Mouse (Mus musculus): Measurements from ENCODE around the gene Kcnrg. TPM values are rescaled to one million over a fixed set of nuclear protein-coding genes. Genes with fewer than 3 reads are reported as not detected.

The Kcnrg gene
- polyA plus RNA-seq, 1 experiment = 0.16 TPM

- Histone ChIP-seq H3K4me3 (no peak overlapping the region), H3K4me2 (ENCODE audit: low read depth) (peak overlapping the region; percentile 30), H3K79me2 (ENCODE audit: control insufficient read depth, insufficient read depth) (no peaks in the 10 kb centered on the region)
Measured at GRCm38 (mm10) chr14:61571366-61571765, 35.9 kb upstream of the Kcnrg start.

GRCm38 (mm10) chr14:61572131-61572530 is 35.1 kb upstream of the Kcnrg start:
- no peaks in the 10 kb centered on the region for H3K36me3 ChIP-seq (ENCODE audit: control insufficient read depth, insufficient read depth)
- H3K4me3 ChIP-seq = no peak overlapping the region
- H3ac ChIP-seq (ENCODE audit: control insufficient read depth, insufficient read length) = no peak overlapping the region
- H3K79me2 ChIP-seq (ENCODE audit: control insufficient read depth, insufficient read depth) = no peaks in the 10 kb centered on the region
- no peak overlapping the region for H3K4me2 ChIP-seq (ENCODE audit: low read depth)
- no peak for TF ChIP-seq USF1 (IDR thresholded peaks at IDR 0.05; ENCODE audit: low read depth)
- TF ChIP-seq MYOG (IDR thresholded peaks at IDR 0.05; ENCODE audit: control insufficient read depth in 1 of 3, insufficient read depth in 1 of 3, insufficient read length in 2 of 3, low read depth in 2 of 3) = no peak
- no peak for TF ChIP-seq MAX (IDR thresholded peaks at IDR 0.05; ENCODE audit: low read depth)
- TF ChIP-seq CEBPB (IDR thresholded peaks at IDR 0.05; ENCODE audit: insufficient read depth, poor library complexity, severe bottlenecking) = no peak
- no peak for TF ChIP-seq MYOD1 (IDR thresholded peaks at IDR 0.05; ENCODE audit: control insufficient read depth in 1 of 3, insufficient read length in 2 of 3, low read depth in 2 of 3)
- TF ChIP-seq E2F4 (IDR thresholded peaks at IDR 0.05; ENCODE audit: insufficient read depth) = no peak
- no peak for TF ChIP-seq POLR2A (IDR thresholded peaks at IDR 0.05; ENCODE audit: insufficient read length, low read depth)
- no peak for TF ChIP-seq SRF (IDR thresholded peaks at IDR 0.05; ENCODE audit: control insufficient read depth, insufficient read length, low read depth)
- TF ChIP-seq POLR2AphosphoS2 (IDR thresholded peaks at IDR 0.05; ENCODE audit: insufficient read length, low read depth) = no peak
- no peak for TF ChIP-seq TCF3 (IDR thresholded peaks at IDR 0.05; ENCODE audit: insufficient read length, low read depth)
- TF ChIP-seq REST (IDR thresholded peaks at IDR 0.05; ENCODE audit: insufficient read depth, insufficient read length) = no peak
- no peak for TF ChIP-seq TCF12 (IDR thresholded peaks at IDR 0.05; ENCODE audit: insufficient read depth, poor library complexity, severe bottlenecking)
- no peaks in the 10 kb centered on the region for H3K27me3 ChIP-seq (ENCODE audit: control insufficient read depth, insufficient read depth, insufficient read length)

More at GRCm38 (mm10) chr14:61571366-61571765, 35.9 kb upstream of the Kcnrg start:
- Histone ChIP-seq H3K36me3 (ENCODE audit: control insufficient read depth, insufficient read depth) (no peaks in the 10 kb centered on the region), H3ac (ENCODE audit: control insufficient read depth, insufficient read length) (no peak overlapping the region), H3K27me3 (ENCODE audit: control insufficient read depth, insufficient read depth, insufficient read length) (no peaks in the 10 kb centered on the region)
- TF ChIP-seq MYOG (IDR thresholded peaks at IDR 0.05; ENCODE audit: control insufficient read depth in 1 of 3, insufficient read depth in 1 of 3, insufficient read length in 2 of 3, low read depth in 2 of 3) (no peak), TCF12 (IDR thresholded peaks at IDR 0.05; ENCODE audit: insufficient read depth, poor library complexity, severe bottlenecking) (no peak), SRF (IDR thresholded peaks at IDR 0.05; ENCODE audit: control insufficient read depth, insufficient read length, low read depth) (no peak), TCF3 (IDR thresholded peaks at IDR 0.05; ENCODE audit: insufficient read length, low read depth) (no peak), MYOD1 (IDR thresholded peaks at IDR 0.05; ENCODE audit: control insufficient read depth in 1 of 3, insufficient read length in 2 of 3, low read depth in 2 of 3) (no peak), USF1 (IDR thresholded peaks at IDR 0.05; ENCODE audit: low read depth) (no peak), E2F4 (IDR thresholded peaks at IDR 0.05; ENCODE audit: insufficient read depth) (no peak), MAX (IDR thresholded peaks at IDR 0.05; ENCODE audit: low read depth) (no peak), REST (IDR thresholded peaks at IDR 0.05; ENCODE audit: insufficient read depth, insufficient read length) (no peak), POLR2AphosphoS2 (IDR thresholded peaks at IDR 0.05; ENCODE audit: insufficient read length, low read depth) (no peak), CEBPB (IDR thresholded peaks at IDR 0.05; ENCODE audit: insufficient read depth, poor library complexity, severe bottlenecking) (no peak), POLR2A (IDR thresholded peaks at IDR 0.05; ENCODE audit: insufficient read length, low read depth) (no peak)

GRCm38 (mm10) chr14:61575066-61575465 is 32.2 kb upstream of the Kcnrg start:
- Histone ChIP-seq H3K36me3 (ENCODE audit: control insufficient read depth, insufficient read depth) (no peaks in the 10 kb centered on the region), H3ac (ENCODE audit: control insufficient read depth, insufficient read length) (no peak overlapping the region), H3K4me2 (ENCODE audit: low read depth) (peak overlapping the region; percentile 4), H3K79me2 (ENCODE audit: control insufficient read depth, insufficient read depth) (no peaks in the 10 kb centered on the region), H3K27me3 (ENCODE audit: control insufficient read depth, insufficient read depth, insufficient read length) (no peaks in the 10 kb centered on the region), H3K4me3 (no peak overlapping the region)
- no peak for TF ChIP-seq REST (IDR thresholded peaks at IDR 0.05; ENCODE audit: insufficient read depth, insufficient read length)
- TF ChIP-seq MAX (IDR thresholded peaks at IDR 0.05; ENCODE audit: low read depth) = no peak
- TF ChIP-seq E2F4 (IDR thresholded peaks at IDR 0.05; ENCODE audit: insufficient read depth) = no peak
- no peak for TF ChIP-seq POLR2AphosphoS2 (IDR thresholded peaks at IDR 0.05; ENCODE audit: insufficient read length, low read depth)

GRCm38 (mm10) chr14:61575941-61576340 is 31.3 kb upstream of the Kcnrg start:
- H3K4me3 ChIP-seq = no peak overlapping the region
- no peaks in the 10 kb centered on the region for H3K79me2 ChIP-seq (ENCODE audit: control insufficient read depth, insufficient read depth)
- no peak for TF ChIP-seq SRF (IDR thresholded peaks at IDR 0.05; ENCODE audit: control insufficient read depth, insufficient read length, low read depth)
- TF ChIP-seq TCF12 (IDR thresholded peaks at IDR 0.05; ENCODE audit: insufficient read depth, poor library complexity, severe bottlenecking) = no peak
- no peak for TF ChIP-seq USF1 (IDR thresholded peaks at IDR 0.05; ENCODE audit: low read depth)
- no peak for TF ChIP-seq POLR2A (IDR thresholded peaks at IDR 0.05; ENCODE audit: insufficient read length, low read depth)
- TF ChIP-seq MAX (IDR thresholded peaks at IDR 0.05; ENCODE audit: low read depth) = no peak
- no peak for TF ChIP-seq CEBPB (IDR thresholded peaks at IDR 0.05; ENCODE audit: insufficient read depth, poor library complexity, severe bottlenecking)
- TF ChIP-seq E2F4 (IDR thresholded peaks at IDR 0.05; ENCODE audit: insufficient read depth) = no peak
- TF ChIP-seq TCF3 (IDR thresholded peaks at IDR 0.05; ENCODE audit: insufficient read length, low read depth) = no peak
- TF ChIP-seq REST (IDR thresholded peaks at IDR 0.05; ENCODE audit: insufficient read depth, insufficient read length) = no peak
- TF ChIP-seq MYOG (IDR thresholded peaks at IDR 0.05; ENCODE audit: control insufficient read depth in 1 of 3, insufficient read depth in 1 of 3, insufficient read length in 2 of 3, low read depth in 2 of 3) = peak in 1 of 3 experiments; percentile 65
- TF ChIP-seq POLR2AphosphoS2 (IDR thresholded peaks at IDR 0.05; ENCODE audit: insufficient read length, low read depth) = no peak
- peak in 1 of 3 experiments; percentile 27 for TF ChIP-seq MYOD1 (IDR thresholded peaks at IDR 0.05; ENCODE audit: control insufficient read depth in 1 of 3, insufficient read length in 2 of 3, low read depth in 2 of 3)
- H3K4me2 ChIP-seq (ENCODE audit: low read depth) = no peak overlapping the region
- H3K36me3 ChIP-seq (ENCODE audit: control insufficient read depth, insufficient read depth) = no peaks in the 10 kb centered on the region
- H3K27me3 ChIP-seq (ENCODE audit: control insufficient read depth, insufficient read depth, insufficient read length) = no peaks in the 10 kb centered on the region
- no peak overlapping the region for H3ac ChIP-seq (ENCODE audit: control insufficient read depth, insufficient read length)

Data from myocyte (in vitro differentiated cells).